Mouse (Mus musculus): ENCODE measurements around the gene Rnaseh2b. TPM values are rescaled to one million over a fixed set of nuclear protein-coding genes. Genes with fewer than 3 reads are reported as not detected.

Gene Rnaseh2b
- polyA plus RNA-seq, 1 experiment from 2014 or later = 79.2 TPM

DNA sequence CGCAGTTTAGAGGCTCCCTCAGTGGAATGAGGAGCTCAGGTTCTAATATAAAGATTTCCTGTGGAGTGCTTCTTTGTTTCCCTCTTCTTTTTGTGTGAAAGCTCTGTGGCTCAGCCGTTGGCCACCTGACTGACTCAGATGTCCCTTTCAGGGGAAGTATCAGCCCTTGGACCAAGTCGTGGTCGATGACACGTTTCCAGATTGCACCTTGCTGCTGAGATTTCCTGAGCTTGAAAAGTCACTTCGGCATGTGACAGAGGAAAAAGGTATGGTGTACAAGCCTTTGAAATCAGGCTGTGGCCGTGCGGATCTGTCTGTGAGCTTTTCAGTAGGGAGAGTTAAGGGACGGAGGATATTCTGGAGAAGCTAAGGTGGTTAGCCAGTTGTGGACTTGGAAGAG is 61.0 kb downstream of the Rnaseh2b start:
- H3K4me3 ChIP-seq (ENCODE audit: low read depth, low read length) = no peak overlapping the region
- ATAC-seq (ENCODE audit: insufficient read depth) = no peak

GRCm38 (mm10) chr14:62353793-62354192 is 61.4 kb downstream of the Rnaseh2b start:
- ATAC-seq (ENCODE audit: insufficient read depth) (no peak), DNase-seq (no peak)
- H3K27ac ChIP-seq (ENCODE audit: low read depth) = no peak overlapping the region
- no peaks in the 10 kb centered on the region for H3K27me3 ChIP-seq (ENCODE audit: insufficient read depth, low read length)
- H3K9ac ChIP-seq = no peak overlapping the region
- WGBS = 92% methylated on average over 5 of the region's 5 CpGs
- no peaks in the 10 kb centered on the region for H3K4me1 ChIP-seq (ENCODE audit: insufficient read depth)
- H3K4me2 ChIP-seq = no peak overlapping the region
- TF ChIP-seq CTCF (IDR thresholded peaks at IDR 0.05; ENCODE audit: low read depth) = no peak
- H3K4me3 ChIP-seq (ENCODE audit: low read depth, low read length) = no peak overlapping the region
- H3K9me3 ChIP-seq (ENCODE audit: low read depth, low read length) = no peaks in the 10 kb centered on the region
- peaks cover 21% of the 10 kb centered on the region for H3K36me3 ChIP-seq (ENCODE audit: insufficient read depth)

More for the DNA sequence above, 61.0 kb downstream of the Rnaseh2b start:
- Histone ChIP-seq H3K4me1 (ENCODE audit: insufficient read depth) (no peaks in the 10 kb centered on the region), H3K4me2 (no peak overlapping the region), H3K9ac (no peak overlapping the region), H3K27me3 (ENCODE audit: insufficient read depth, low read length) (no peaks in the 10 kb centered on the region), H3K36me3 (ENCODE audit: insufficient read depth) (peaks cover 21% of the 10 kb centered on the region), H3K9me3 (ENCODE audit: low read depth, low read length) (no peaks in the 10 kb centered on the region), H3K27ac (ENCODE audit: low read depth) (no peak overlapping the region)
- DNase-seq = no peak
- 84% methylated on average over 9 of the region's 9 CpGs for WGBS
- TF ChIP-seq CTCF (IDR thresholded peaks at IDR 0.05; ENCODE audit: low read depth) = no peak

- no peak for TF ChIP-seq CTCF (IDR thresholded peaks at IDR 0.05; ENCODE audit: low read depth)
- WGBS = 79% methylated on average over 7 of the region's 7 CpGs
- peaks cover 11% of the 10 kb centered on the region; the same call in 1 of the 2 replicates for H3K36me3 ChIP-seq (ENCODE audit: insufficient read depth)
- no peaks in the 10 kb centered on the region for H3K4me1 ChIP-seq (ENCODE audit: insufficient read depth)
- DNase-seq (no peak), ATAC-seq (ENCODE audit: insufficient read depth) (no peak)
- no peak overlapping the region for H3K4me2 ChIP-seq
- no peak overlapping the region for H3K27ac ChIP-seq (ENCODE audit: low read depth)
- no peak overlapping the region for H3K9ac ChIP-seq
- H3K4me3 ChIP-seq (ENCODE audit: low read depth, low read length) = no peak overlapping the region
- H3K27me3 ChIP-seq (ENCODE audit: insufficient read depth, low read length) = no peaks in the 10 kb centered on the region
- no peaks in the 10 kb centered on the region for H3K9me3 ChIP-seq (ENCODE audit: low read depth, low read length)
Measured at GRCm38 (mm10) chr14:62355201-62355600, 62.8 kb downstream of the Rnaseh2b start.

DNA sequence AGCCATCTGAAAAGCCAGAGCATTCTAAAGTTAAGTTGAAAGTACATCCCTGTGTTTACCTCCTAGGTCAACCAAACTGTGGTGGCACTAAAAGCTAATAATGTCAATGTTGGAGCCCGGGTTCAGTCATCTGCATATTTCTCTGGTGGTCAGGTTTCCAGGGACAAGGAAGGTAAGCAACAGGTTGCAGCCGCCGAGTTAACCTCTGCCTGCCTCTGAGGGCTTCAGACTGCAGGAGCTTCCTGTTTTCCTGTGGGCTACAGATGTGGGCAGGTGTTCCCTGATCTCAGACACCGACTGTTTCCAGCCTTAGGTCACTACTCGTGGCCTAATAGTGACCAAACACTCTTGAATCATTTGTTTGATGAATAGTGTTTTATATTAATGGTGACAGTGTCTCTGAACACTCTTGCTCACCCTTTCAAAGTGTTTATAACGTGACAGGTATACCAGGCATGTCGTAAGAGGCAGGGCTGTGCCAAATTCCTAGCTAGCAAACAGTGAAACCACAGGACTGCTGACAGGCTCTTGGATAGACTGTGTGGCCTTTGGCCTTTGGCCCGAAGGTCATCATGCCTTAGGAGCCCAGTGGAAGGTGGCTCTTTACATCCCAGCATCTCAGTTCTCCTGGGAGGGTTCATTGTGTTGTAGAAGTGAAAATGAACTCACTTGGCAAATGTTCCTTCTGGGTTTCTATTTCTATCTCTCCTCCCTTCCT is 69.0 kb downstream of the Rnaseh2b start:
- DNase-seq (no peak), ATAC-seq (ENCODE audit: insufficient read depth) (no peak)
- Histone ChIP-seq H3K36me3 (ENCODE audit: insufficient read depth) (peaks cover 29% of the 10 kb centered on the region), H3K27me3 (ENCODE audit: insufficient read depth, low read length) (no peaks in the 10 kb centered on the region), H3K27ac (ENCODE audit: low read depth) (no peak overlapping the region), H3K9me3 (ENCODE audit: low read depth, low read length) (no peaks in the 10 kb centered on the region), H3K4me2 (no peak overlapping the region), H3K4me3 (ENCODE audit: low read depth, low read length) (no peak overlapping the region), H3K4me1 (ENCODE audit: insufficient read depth) (no peaks in the 10 kb centered on the region), H3K9ac (no peak overlapping the region)
- 37% methylated on average over 8 of the region's 8 CpGs for WGBS
- no peak for TF ChIP-seq CTCF (IDR thresholded peaks at IDR 0.05; ENCODE audit: low read depth)

- ATAC-seq (ENCODE audit: insufficient read depth) (no peak), DNase-seq (no peak)
- H3K9ac ChIP-seq = no peak overlapping the region
- TF ChIP-seq CTCF (IDR thresholded peaks at IDR 0.05; ENCODE audit: low read depth) = no peak
- no peak overlapping the region for H3K27ac ChIP-seq (ENCODE audit: low read depth)
- no peak overlapping the region for H3K4me2 ChIP-seq
- 90% methylated on average over 2 of the region's 2 CpGs for WGBS
- H3K9me3 ChIP-seq (ENCODE audit: low read depth, low read length) = no peaks in the 10 kb centered on the region
- no peak overlapping the region for H3K4me3 ChIP-seq (ENCODE audit: low read depth, low read length)
- H3K27me3 ChIP-seq (ENCODE audit: insufficient read depth, low read length) = no peaks in the 10 kb centered on the region
- H3K4me1 ChIP-seq (ENCODE audit: insufficient read depth) = no peaks in the 10 kb centered on the region
- peaks cover 39% of the 10 kb centered on the region for H3K36me3 ChIP-seq (ENCODE audit: insufficient read depth)
Measured at GRCm38 (mm10) chr14:62363774-62364173, 71.4 kb downstream of the Rnaseh2b start.

DNA sequence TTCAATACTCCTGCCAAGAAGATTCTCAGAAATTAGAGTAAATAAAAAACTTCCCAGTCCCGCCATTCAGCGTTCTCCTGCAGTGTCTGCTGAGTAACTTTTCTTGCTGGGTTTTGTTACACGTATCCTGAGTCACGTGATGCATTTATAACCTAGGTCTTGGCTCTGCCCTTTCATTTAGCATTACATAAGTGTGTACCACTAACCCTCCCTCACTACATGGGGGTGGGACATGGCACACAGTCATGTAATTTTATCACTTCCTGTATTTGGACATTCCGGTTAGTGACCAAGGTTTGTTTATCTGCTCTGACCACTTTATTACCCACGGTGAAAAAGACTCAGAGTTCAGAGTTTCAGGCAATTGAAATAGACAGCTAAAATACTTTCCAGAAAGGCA is 78.4 kb downstream of the Rnaseh2b start:
- Histone ChIP-seq H3K4me1 (ENCODE audit: insufficient read depth) (peaks cover 20% of the 10 kb centered on the region; the same call in 1 of the 2 replicates), H3K36me3 (ENCODE audit: insufficient read depth) (peaks cover 25% of the 10 kb centered on the region), H3K27me3 (ENCODE audit: insufficient read depth, low read length) (no peaks in the 10 kb centered on the region), H3K27ac (ENCODE audit: low read depth) (peak overlapping the region; percentile 36; the same call in 1 of the 2 replicates), H3K9me3 (ENCODE audit: low read depth, low read length) (no peaks in the 10 kb centered on the region), H3K4me3 (ENCODE audit: low read depth, low read length) (no peak overlapping the region), H3K9ac (no peak overlapping the region), H3K4me2 (no peak overlapping the region)
- DNase-seq (peak; percentile 68), ATAC-seq (ENCODE audit: insufficient read depth) (no peak)
- WGBS = 38% methylated on average over 6 of the region's 6 CpGs
- TF ChIP-seq CTCF (IDR thresholded peaks at IDR 0.05; ENCODE audit: low read depth) = no peak

GRCm38 (mm10) chr14:62374001-62374400 is 81.6 kb downstream of the Rnaseh2b start:
- DNase-seq = peak; percentile 14
- no peak overlapping the region for H3K4me2 ChIP-seq
- no peak overlapping the region for H3K4me3 ChIP-seq (ENCODE audit: low read depth, low read length)
- no peak overlapping the region for H3K9ac ChIP-seq
- ATAC-seq (ENCODE audit: insufficient read depth) = no peak
- peak overlapping the region; percentile 64; the same call in 1 of the 2 replicates for H3K27ac ChIP-seq (ENCODE audit: low read depth)
- peaks cover 26% of the 10 kb centered on the region; the same call in 1 of the 2 replicates for H3K4me1 ChIP-seq (ENCODE audit: insufficient read depth)
- TF ChIP-seq CTCF (IDR thresholded peaks at IDR 0.05; ENCODE audit: low read depth) = no peak
- H3K27me3 ChIP-seq (ENCODE audit: insufficient read depth, low read length) = no peaks in the 10 kb centered on the region
- 61% methylated on average over 10 of the region's 10 CpGs for WGBS
- peaks cover 11% of the 10 kb centered on the region; the same call in 1 of the 2 replicates for H3K36me3 ChIP-seq (ENCODE audit: insufficient read depth)
- H3K9me3 ChIP-seq (ENCODE audit: low read depth, low read length) = no peaks in the 10 kb centered on the region
